Mouse (Mus musculus): Measurements from ENCODE around the gene Omp. TPM values are rescaled to one million over a fixed set of nuclear protein-coding genes. Genes with fewer than 3 reads are reported as not detected.

Omp gene
- polyA plus RNA-seq, 1 experiment from 2014 or later: 0.19 TPM

GRCm38 (mm10) chr7:98097557-98097956 is 47.7 kb downstream of the Omp start:
- peaks cover 24% of the 10 kb centered on the region for H3K36me3 ChIP-seq
- H3K27ac ChIP-seq: no peak overlapping the region
- no peaks in the 10 kb centered on the region for H3K27me3 ChIP-seq
- no peak for ATAC-seq (ENCODE audit: insufficient number of reproducible peaks, insufficient read depth, low FRiP score, low TSS enrichment, low read depth)
- no peak overlapping the region for H3K4me2 ChIP-seq
- H3K4me3 ChIP-seq (replicated peaks): no peak overlapping the region
- no peaks in the 10 kb centered on the region for H3K4me1 ChIP-seq (replicated peaks)
- 97% methylated on average over 8 of the region's 8 CpGs for WGBS
- peaks cover 11% of the 10 kb centered on the region; the same call in 1 of the 2 replicates for H3K9me3 ChIP-seq
- H3K9ac ChIP-seq (replicated peaks): no peak overlapping the region

- Histone ChIP-seq H3K4me1 (replicated peaks) (no peaks in the 10 kb centered on the region), H3K27me3 (no peaks in the 10 kb centered on the region), H3K9me3 (peaks cover 11% of the 10 kb centered on the region; the same call in 1 of the 2 replicates), H3K36me3 (peaks cover 28% of the 10 kb centered on the region), H3K9ac (replicated peaks) (no peak overlapping the region), H3K4me3 (replicated peaks) (no peak overlapping the region), H3K4me2 (no peak overlapping the region), H3K27ac (no peak overlapping the region)
- ATAC-seq (ENCODE audit: insufficient number of reproducible peaks, insufficient read depth, low FRiP score, low TSS enrichment, low read depth): no peak
- WGBS: 89% methylated on average over 4 of the region's 4 CpGs
Observed at GRCm38 (mm10) chr7:98095852-98096251, 49.5 kb downstream of the Omp start.

Other genes starting within 250 kb of the Omp start
- not detected in 2 replicates for gene Gdpd4, start 225.5 kb downstream of the Omp start, polyA plus RNA-seq (2016; fragmentation: Nextera tagmentation; extraction: Ambion mirVana)
- gene Myo7a, start 26.0 kb downstream of the Omp start, polyA plus RNA-seq (2016; fragmentation: Nextera tagmentation; extraction: Ambion mirVana): 13.4 and 17.4 TPM in 2 replicates
- gene Capn5, start 32.8 kb upstream of the Omp start, polyA plus RNA-seq (2016; fragmentation: Nextera tagmentation; extraction: Ambion mirVana): 4.0 and 4.4 TPM in 2 replicates
- gene B3gnt6, start 54.0 kb upstream of the Omp start, polyA plus RNA-seq (2016; fragmentation: Nextera tagmentation; extraction: Ambion mirVana): not detected in 2 replicates
- gene Acer3, start 175.7 kb upstream of the Omp start, polyA plus RNA-seq (2016; fragmentation: Nextera tagmentation; extraction: Ambion mirVana): 25.4 and 27.5 TPM in 2 replicates
- gene Tsku, start 215.8 kb upstream of the Omp start, polyA plus RNA-seq (2016; fragmentation: Nextera tagmentation; extraction: Ambion mirVana): 15.4 and 16.7 TPM in 2 replicates

Measured in limb, embryonic 12.5 days (tissue).